Mouse (Mus musculus) frontal cortex, postnatal 36 days (tissue): ENCODE results near the gene Doc2a.

ENCODE experiments used
- DNase-seq, 2 experiments: peaks; one replicate each; pipeline ENCODE4 v3.0.0; 2022; ENCODE audit warnings: low spot score in 2 of 2

Gene Doc2a

DNA sequence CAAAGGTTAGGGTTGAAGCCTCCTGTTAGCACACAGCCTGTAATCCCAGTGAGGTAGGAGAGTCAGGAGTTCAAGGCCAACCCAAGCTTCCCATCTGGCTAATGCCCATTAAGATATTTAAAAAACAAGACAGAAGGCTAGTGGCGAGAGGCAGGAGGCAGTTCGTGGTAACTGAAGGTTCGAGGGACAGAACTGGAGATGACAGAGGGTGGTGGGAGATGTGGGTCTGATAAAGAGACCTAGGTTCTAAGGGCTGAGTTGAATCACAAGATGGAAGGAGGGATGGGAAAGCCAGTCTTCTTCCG is at the start of gene Doc2a:
Gene Doc2a (plus strand): TSS at position 301 of the 305 bp plus-strand sequence.
- DNase-seq: no peak

DNA sequence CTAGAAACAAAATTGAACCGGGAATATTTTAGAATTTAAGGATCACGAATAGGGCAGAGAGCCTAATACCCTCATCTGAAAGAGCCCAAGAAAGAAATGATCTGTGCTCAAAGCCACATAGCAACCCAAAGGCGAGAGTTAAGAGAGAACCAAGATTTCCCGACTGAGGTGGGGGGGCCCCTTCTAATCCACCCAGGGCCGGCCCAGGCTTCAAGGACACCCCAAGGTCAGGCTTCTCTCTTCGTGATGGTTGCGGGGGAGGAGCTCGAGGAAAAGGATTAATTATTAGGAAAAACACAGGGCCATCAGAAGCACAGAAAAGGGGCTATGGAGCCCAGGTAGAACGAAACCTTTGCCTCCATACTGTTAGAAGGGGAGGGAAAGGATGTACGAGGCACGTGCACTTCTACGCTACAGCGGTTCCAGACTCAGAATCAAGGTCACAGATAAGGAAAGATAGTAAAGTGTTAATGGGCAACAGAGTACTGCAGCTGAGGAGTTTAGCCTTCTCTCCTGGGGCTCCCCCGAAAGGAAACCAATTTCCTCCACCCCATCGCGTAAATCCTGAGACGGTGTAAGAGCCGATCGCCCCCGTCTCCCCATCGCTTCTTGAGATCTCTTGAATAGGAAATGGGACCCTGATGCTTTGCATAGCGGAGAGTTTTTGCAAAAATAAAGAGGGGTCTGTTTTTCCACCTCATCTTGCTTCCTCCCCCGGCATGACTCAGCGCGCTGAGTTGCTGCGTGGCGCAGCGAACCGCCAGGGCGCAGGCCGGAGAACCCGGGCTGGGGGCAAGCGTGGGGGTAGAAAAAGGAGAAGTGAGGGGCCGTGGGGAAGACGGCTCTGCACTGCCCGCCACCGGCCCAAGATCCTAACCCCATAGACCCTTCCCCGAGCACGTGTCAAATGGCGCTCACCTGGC is 48.8 kb upstream of the Doc2a start:
- DNase-seq: peak in 1 of 2 experiments; percentile 53

DNA sequence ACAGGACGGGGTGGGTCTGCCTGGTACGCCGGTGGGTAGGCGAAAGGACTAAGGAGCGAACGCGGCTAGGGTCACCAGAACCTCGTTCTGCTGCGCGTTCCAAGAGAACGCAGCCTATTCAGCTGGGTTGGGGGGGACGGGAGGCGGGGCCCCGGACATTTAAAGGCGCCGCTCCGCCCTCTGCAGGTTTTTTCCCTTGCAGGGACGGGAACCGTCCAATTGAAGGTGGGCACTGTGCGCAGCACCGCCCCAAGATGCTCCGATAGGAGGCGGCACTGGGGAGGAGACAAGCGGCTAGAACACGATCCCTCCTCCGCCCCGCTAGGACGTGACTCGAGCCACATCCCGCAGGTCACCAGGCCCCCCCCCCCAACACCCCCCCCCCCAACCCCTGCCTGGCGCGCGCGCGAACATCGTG is 48.2 kb upstream of the Doc2a start:
- DNase-seq: peak; percentile 96 to 97

DNA sequence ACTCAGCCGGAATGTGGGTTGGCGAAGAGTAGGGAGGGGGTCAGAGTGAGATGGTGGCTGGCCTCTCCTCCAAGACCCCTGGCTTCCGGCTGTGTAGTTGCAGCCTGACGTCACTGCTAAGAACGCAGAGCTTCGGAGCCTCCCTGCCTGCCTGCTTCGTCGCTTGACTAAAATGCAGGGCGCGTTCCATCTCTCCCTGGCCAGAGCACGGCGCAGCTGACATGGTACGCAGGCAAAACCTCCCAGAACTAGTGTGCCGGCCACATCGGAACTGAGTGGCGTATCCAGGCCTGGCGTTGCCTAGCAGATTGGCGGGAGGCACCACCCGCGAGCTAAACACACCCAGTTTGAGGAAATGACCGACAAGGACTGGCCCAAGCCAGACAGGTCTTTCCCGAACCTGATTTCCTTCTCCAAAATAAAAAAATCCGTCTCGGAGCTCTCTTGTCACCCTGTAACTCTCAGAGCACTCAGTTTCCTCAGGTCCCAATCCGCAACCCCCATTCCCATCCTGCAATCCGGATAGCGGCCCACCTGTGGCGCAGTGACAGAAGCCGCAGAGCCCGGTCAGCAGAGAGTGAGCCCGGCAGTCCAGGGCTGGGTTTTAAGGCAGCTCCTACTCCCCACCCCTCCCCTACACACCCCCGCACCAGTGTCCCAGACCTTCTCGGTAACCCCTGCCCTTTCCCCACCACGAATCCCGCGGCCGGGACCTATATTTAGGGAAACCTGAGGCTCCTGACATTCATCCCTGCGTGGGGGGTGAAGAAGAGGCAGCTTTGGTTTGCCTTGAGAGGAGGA is 47.5 kb upstream of the Doc2a start:
- DNase-seq: peak; percentile 85 to 86

DNA sequence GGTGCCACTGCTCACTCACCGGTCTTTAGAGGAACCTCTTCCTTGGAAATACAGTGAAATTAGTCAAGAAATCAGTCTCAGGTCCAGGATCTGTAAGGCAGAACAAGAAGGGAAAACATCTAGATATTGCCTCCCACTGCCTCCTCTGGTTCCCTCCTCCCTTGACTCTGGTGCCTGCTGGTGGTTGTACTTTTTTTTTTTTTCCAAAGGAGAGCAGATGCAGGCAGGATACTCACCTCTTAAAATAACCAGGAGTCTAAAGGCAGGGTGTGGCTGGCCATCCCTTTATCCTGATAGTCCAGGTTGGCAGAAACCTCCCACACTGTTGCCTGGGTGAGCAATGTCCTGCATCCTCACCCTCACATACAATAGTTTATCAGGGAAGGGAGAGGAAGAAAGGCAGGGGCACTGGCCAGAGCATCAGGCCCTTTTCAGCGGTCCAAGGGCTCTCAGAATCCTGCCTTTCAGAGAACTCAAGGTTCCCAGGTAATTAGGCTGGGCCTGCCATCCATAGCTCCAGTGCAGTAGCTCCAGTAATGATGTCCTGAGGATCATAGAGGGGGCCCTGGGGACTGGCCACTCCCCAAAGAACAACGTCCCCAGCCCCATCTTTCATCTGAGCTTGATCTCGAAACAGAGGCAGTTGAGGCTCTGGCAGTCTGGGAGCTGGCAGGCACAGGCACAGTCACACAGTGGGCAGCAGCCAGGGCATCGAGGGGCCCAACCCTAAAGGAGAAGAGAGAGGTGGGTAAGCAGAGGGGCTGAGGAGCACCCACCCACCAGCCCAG is 46.8 kb upstream of the Doc2a start:
- DNase-seq: peak in 1 of 2 experiments; percentile 53

DNA sequence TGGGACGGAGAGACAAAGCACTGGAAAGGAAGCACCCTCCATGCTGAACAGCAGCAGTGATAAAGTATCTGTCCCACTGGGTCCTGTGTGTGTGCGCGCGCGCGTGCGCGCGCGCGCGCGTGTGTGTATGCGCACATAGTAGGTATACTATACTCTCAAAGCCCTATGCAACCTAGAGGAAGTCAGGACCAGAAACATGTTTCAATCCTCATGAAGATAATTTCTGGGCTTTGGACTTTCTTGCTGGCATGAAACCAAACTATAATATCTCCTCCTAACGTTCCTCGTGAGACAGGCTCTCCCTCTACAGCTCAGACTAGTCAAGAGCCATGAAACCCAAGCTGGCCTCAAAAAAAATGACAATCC is 46.2 kb upstream of the Doc2a start:
- DNase-seq: no peak

DNA sequence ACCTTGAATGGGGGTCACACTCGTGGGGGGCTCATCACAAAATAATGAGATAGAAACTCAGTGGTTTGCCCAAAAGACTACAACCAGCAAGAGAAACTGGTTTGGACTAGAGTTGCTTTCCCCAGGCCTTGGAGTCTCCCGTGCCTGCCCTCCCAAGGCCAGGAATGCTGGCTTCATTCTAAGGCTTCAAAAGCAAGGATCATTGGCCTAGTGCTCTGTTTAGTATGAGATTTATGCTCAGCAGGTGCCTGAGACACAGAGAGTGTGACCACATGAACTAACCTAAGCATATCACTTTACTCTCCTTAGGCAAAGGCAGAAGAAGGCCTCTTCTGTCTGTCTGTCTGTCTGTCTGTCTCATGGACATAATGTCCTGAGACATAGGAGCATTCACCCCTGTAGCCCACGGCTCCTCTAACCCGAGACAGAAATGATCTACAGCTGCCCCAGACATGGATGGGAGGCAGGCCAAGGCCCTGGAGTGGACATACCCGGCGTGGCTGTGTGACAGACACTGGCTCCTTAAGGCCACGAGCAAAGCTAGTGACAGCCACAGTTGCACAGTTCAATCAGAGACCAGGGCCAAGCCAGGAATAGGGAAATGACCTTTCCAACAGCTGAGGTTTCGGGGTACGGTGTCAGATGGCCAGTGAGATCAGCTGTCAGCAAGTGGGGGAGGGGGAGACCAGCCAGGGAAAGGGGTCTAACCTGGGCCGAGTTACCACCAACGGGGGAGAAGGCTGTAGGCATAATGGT is 44.9 kb upstream of the Doc2a start:
- no peak for DNase-seq

DNA sequence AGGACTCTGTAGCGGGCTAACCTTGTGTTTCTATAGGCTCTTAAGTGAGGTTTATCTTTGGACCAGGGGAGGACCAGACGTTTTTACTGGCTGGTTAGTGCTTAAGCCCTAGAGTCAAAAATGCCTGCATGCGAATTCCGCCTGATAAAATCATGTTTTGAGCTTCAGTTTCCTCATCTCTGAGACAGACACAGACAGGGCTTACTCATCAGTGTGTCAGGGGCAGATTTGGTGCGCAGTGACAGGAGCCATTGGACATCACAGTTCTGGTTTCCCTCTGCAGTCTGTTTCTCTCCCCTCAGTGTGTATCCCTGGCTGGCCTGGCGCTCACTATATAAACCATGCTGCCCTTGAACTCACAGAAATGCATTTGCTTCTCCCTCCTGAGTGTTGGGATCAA is 44.0 kb upstream of the Doc2a start:
- no peak for DNase-seq

DNA sequence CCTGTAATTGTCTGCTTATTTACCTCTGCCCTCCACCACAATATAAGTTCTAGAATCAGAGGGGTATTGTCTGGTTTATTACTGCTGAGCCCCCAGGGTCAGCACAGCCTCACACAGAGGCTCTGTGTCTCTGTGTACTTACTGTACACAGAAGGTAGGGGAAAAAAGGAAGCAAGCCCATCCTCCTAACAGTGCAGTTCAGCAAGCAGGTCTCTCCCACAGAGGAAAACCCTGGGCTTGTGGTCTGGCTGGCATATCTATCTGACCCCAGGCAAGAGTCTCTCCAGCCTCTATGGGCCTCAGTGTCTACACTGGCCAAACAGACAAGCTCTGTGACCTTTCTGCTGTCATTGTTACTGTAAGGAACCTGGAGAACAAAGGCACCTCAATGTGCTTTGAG is 43.5 kb upstream of the Doc2a start:
- DNase-seq: no peak

DNA sequence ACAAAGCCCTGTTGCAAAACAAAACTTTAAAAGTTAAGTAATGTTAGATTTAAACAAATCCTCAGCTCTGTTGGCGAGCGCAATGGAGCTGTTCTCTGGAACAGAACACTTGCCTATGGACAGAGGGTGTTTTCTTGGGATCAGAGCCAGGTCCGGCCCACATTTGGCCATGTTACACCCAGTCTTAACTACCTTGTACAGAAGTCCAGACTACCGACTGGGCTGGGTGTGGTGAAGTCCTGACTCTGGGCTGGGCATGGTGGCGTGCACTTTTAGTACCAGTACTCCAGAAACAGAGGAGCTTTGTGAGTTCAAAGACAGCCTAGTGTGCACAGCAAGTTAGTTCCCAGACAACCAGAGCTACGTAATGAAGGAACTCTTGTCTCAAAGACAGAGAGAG is 40.3 kb upstream of the Doc2a start:
- no peak for DNase-seq

DNA sequence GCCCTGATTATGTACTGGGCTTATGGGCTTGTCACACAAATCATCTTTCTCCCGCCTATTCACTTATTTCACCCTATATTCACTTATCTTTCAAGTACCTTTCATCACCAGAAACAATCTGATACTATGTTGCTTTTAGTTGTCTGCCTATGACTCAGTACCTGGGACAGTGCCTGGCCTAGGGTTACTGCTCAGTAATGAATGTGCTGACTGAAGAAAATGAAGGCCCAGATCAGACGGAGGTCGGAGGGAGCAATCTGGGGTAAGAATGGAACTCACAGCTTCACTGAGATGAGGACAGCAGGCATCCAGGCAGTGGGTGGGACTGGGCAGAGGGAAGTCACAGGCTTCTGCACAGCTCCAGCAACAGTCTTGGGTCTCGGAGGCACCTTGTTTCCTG is 39.8 kb upstream of the Doc2a start:
- DNase-seq: no peak

DNA sequence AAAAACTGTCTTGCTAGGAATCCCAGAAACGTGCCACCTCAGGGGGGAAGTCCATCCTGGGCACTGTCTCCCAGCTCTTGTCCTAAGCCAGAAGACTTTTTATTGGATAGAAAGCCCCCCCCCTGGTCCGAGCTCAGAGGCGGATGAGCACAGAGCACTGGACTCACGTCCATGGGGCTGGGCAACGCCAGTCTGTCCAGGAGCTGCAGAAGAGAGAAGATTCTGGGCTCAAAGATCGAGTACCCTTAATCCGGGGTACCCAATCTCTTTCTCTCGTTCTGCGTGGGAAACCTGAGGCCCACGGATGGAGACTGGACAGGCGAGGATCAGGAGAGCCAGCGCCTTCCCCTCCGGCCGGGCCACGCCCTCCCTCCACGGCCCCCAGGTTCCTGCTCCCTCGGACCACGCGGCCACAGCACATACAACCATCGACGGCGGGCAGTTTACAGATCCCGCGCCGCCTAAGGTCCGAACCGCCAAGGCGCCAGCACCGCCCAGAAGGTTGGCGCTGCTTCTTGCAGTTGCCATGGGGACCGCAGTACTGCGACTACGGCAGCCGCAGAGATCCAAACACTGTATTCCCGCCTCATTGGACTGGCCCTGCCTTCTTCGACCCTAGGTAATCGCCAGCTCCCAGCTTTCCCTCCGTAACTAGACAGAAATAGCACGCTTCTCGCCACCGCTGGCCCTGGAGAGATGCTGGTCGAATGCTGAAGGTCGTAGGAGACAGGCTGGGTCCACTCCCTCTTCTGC is 38.3 kb upstream of the Doc2a start:
- DNase-seq: peak; percentile 92 to 95

DNA sequence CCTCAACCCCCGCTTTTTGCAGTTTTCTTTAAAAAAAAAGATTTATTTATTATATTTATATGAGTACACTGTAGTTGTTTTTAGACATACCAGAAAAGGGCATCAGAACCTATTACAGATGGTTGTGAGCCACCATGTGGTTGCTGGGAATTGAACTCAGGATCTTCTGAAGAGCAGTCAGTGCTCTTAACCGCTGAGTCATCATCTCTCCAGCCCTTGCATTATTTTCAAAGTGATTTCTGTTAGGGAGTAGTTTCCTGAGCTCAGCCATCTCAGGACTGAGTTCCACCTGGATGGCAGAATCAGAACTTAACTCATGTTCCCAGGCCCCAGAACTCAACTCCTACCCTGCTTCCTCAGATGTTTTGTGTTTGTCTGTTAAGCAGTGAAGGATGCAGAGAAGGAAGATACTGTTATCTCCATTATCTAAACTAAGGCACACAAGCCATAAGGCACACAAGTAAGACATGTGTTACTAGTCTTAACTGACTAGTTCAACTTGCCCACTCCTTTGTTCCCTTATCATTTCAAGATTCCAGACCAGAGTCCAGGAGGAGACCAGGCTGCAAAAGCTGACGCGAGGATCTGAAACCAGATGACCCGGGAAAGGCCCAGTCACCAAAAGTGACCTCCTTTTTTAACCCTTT is 37.4 kb upstream of the Doc2a start:
- no peak for DNase-seq

DNA sequence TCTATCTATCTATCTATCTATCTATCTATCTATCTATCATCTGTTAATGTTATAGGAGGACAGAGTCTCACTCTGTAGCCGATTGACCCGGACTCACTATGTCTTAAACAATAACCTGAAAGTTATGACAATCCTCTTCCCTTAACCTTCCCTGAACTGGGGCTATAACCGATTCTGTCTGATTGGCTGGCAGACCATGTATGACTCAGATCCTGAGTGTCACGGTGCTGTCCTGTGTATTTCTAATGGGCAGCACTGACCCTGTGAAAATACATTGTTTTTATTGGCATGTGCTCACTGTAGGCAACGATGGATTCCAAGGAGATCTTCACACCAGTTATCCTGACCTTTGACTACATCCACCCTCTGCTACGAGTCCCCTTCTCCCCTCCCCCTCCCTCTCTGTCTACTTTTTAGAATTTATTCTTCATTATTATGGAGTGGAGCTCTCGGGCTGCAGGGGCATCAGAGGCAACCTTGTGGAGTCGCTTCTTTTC is 31.4 kb upstream of the Doc2a start:
- DNase-seq: no peak

DNA sequence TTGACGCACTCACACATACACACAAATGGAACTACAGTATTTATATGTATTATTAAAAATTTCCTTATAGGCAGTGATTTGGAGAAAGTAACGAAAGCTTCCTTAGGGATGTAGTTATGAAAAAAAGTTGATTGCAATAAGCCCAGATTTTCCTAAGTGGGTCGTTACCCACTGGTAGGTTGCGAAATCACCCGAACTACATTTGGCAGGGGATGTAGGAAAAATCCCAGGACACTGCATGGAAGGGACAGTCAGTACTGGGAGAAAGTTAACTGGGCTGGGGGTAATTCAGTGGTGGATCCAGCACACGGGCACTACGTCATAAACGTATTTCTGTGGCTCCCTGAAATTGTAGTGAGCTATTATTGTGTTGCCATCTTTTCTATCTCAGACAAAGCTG is 30.7 kb upstream of the Doc2a start:
- DNase-seq: no peak

DNA sequence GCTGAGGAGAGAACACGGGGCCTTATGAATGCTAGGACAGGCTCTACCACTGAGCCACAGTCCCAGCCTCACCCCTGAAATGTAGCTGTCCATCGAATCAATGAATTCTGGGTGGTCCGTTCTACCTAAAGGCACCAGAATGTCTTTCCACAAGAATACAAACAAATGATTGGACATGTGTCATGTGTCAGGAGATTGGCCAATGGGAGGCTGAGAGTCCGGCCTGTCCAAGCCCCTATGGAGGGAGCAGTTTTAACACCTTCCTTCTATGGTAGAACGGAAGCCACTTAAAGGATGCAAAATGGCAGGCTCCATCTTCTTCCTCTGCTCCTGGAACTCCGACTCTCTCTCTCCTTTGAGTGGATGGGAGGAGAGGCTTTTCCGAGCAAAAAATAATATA is 29.6 kb upstream of the Doc2a start:
- no peak for DNase-seq

DNA sequence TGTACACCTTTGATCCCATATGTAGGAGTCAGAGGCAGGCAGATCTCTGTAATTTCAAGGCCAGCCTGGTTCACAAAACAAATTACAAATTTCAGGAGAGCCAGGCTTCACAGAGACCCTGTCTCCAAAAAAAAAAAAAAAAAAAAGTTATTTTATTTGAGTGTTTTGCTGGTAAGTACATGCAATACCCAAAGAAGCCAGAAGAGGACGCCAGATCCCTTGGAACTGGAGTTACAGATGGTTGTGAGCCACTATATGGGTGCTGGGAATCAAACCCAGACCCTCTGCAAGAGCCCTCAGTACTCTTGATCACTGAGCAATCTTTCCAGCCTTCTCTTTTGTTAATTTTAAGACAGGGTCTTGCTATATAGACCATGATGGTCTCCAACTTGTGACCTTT is 28.4 kb upstream of the Doc2a start:
- no peak for DNase-seq

DNA sequence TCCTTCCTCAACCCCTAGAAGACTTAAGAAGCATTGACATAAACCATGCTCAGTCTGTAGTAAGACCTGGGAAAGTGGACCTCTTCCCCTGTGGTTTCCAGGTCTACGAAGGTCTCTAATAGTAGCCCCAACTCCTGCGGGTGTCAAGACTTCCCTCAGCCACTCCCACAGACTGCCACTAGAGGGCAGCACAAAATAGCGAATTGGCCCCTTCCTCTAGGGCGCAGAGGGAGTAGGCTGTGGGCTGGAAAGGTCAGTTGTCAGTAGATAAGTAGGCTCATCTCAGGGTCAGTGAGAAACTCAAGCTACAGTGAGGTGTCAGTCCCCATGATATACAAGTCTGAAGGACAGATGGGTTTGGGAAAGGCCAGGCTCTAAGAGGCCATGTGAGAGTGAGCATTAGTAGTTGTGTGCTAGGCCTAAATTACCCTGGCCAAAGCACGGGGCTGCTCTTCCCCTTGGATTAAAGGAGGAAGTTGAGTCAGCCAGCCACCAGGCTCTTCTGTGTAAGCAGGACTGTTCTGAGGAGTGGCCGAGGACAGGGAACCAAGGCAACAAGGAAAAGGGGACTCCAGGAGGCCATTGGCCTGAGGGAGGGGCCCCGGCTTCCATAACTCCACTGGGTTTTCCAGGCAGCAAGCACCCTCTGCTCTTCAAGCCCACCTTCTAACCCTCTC is 25.2 kb upstream of the Doc2a start:
- peak; percentile 76 to 82 for DNase-seq

DNA sequence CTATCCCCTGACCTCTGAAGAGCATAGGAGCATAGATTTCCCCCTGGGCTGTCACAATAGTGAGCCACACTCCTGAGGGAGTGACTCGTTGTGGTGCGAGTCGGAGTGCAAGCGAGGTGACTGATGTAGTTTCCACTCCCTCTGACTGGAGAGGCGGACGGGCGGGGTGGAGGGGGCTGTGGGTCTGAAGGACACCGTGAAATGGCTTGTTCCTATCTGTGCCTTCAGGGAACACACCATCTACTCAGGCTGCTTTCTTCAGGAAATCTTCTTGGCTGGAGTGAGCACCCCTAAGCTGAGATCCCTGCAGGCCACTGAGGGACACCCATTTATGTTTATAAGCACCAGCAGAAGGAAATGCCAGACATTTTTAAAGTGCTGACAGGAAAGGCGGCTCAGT is 24.5 kb upstream of the Doc2a start:
- DNase-seq: peak in 1 of 2 experiments; percentile 36
